Mouse (Mus musculus): ENCODE measurements around the gene Fut8.
"Not testable (repeated sequence)": the region's sequence is repeated elsewhere in the genome, so short reads cannot be mapped to it uniquely, and the experiment has no call there.

The Fut8 gene

GRCm38 (mm10) chr12:77223595-77223994 lies 14.3 kb upstream of the Fut8 start:
- DNase-seq, result no peak

GRCm38 (mm10) chr12:77224121-77224520 lies 13.8 kb upstream of the Fut8 start:
- no peak for DNase-seq

GRCm38 (mm10) chr12:77224891-77225290 lies 13.0 kb upstream of the Fut8 start:
- DNase-seq, result no peak

- no peak for DNase-seq
Measured at GRCm38 (mm10) chr12:77225727-77226126, 12.2 kb upstream of the Fut8 start.

GRCm38 (mm10) chr12:77235958-77236357 lies 2.0 kb upstream of the Fut8 start:
- DNase-seq, result no peak

- peak; percentile 94 to 97 for DNase-seq
Measured at GRCm38 (mm10) chr12:77238531-77239389, 835 bp downstream of the Fut8 start.

GRCm38 (mm10) chr12:77239390-77240061 lies 1.6 kb downstream of the Fut8 start:
- DNase-seq, result no peak

- DNase-seq, result no peak
Measured at GRCm38 (mm10) chr12:77240372-77240771, 2.4 kb downstream of the Fut8 start.

- peak in 1 of 2 experiments; percentile 16 for DNase-seq
Measured at GRCm38 (mm10) chr12:77240839-77241238, 2.9 kb downstream of the Fut8 start.

GRCm38 (mm10) chr12:77262650-77263049 lies 24.7 kb downstream of the Fut8 start:
- peak in 1 of 2 experiments; percentile 17 for DNase-seq

GRCm38 (mm10) chr12:77263816-77264215 lies 25.9 kb downstream of the Fut8 start:
- DNase-seq, result no peak

GRCm38 (mm10) chr12:77270694-77271093 lies 32.8 kb downstream of the Fut8 start:
- no peak for DNase-seq

GRCm38 (mm10) chr12:77288507-77288906 lies 50.6 kb downstream of the Fut8 start:
- DNase-seq, result no peak

GRCm38 (mm10) chr12:77291017-77291416 lies 53.1 kb downstream of the Fut8 start:
- DNase-seq, result no peak

- DNase-seq, result not testable (repeated sequence)
Measured at GRCm38 (mm10) chr12:77291864-77292263, 53.9 kb downstream of the Fut8 start.

- no peak for DNase-seq
Measured at GRCm38 (mm10) chr12:77292375-77293258, 54.7 kb downstream of the Fut8 start.

- no peak for DNase-seq
Measured at GRCm38 (mm10) chr12:77296119-77296518, 58.2 kb downstream of the Fut8 start.

GRCm38 (mm10) chr12:77297114-77297513 lies 59.2 kb downstream of the Fut8 start:
- no peak for DNase-seq

- no peak for DNase-seq
Measured at GRCm38 (mm10) chr12:77297858-77298257, 59.9 kb downstream of the Fut8 start.

- no peak for DNase-seq
Measured at GRCm38 (mm10) chr12:77302011-77302410, 64.1 kb downstream of the Fut8 start.

GRCm38 (mm10) chr12:77303367-77303766 lies 65.4 kb downstream of the Fut8 start:
- no peak for DNase-seq

- DNase-seq, result no peak
Measured at GRCm38 (mm10) chr12:77305502-77305901, 67.6 kb downstream of the Fut8 start.

- DNase-seq, result no peak
Measured at GRCm38 (mm10) chr12:77306759-77307314, 68.9 kb downstream of the Fut8 start.

All from lung, postnatal 4 days (tissue).